Mouse (Mus musculus) intestine, postnatal 0 days (tissue): ENCODE data around the gene Ctps. TPM values are rescaled to one million over a fixed set of nuclear protein-coding genes. Genes with fewer than 3 reads are reported as not detected.

Experiments
- ATAC-seq: fragments of 200-750 bp; cut with Nextera tagmentation; 2 replicates; pipeline ENCODE4 v1.8.0; 2017; ENCODE audit warnings: mild to moderate bottlenecking, moderate TSS enrichment, moderate library complexity
- H3K27ac ChIP-seq: fragments of 300-500 bp; sonication (generic); 2 replicates; pipeline ENCODE4 v1.5.1; 2014; ENCODE audit warnings: mild to moderate bottlenecking, low read depth, low read length, moderate library complexity
- H3K27me3 ChIP-seq: fragments of 300-500 bp; sonication (generic); replicated peaks from 2 replicates; pipeline ENCODE4 v1.6.1; 2014; ENCODE audit warnings: low read length, mixed read lengths; ENCODE audit not compliant: control insufficient read depth, insufficient read depth
- H3K36me3 ChIP-seq: fragments of 300-500 bp; sonication (generic); 2 replicates; pipeline ENCODE4 v1.6.1; 2014; ENCODE audit warnings: mild to moderate bottlenecking, moderate library complexity; ENCODE audit not compliant: control insufficient read depth, insufficient read depth
- H3K4me1 ChIP-seq: fragments of 300-500 bp; sonication (generic); replicated peaks from 2 replicates; pipeline ENCODE4 v1.6.1; 2014; ENCODE audit warnings: antibody characterized with exemption, low read length, mixed read lengths; ENCODE audit not compliant: control insufficient read depth, insufficient read depth
- H3K4me2 ChIP-seq: fragments of 300-500 bp; sonication (generic); replicated peaks from 2 replicates; pipeline ENCODE4 v1.6.1; 2014; ENCODE audit warnings: low read depth, mild to moderate bottlenecking, moderate library complexity
- H3K4me3 ChIP-seq: fragments of 300-500 bp; sonication (generic); 2 replicates; pipeline ENCODE4 v1.5.1; 2014; ENCODE audit warnings: low read depth, low read length
- H3K9ac ChIP-seq: fragments of 300-500 bp; sonication (generic); 2 replicates; pipeline ENCODE4 v1.6.1; 2014; ENCODE audit warnings: mild to moderate bottlenecking, low read depth, low read length
- H3K9me3 ChIP-seq: fragments of 300-500 bp; sonication (generic); 2 replicates; pipeline ENCODE4 v1.6.1; 2016; ENCODE audit warnings: mixed run types; ENCODE audit not compliant: control insufficient read depth
- CTCF ChIP-seq: sonication (generic); IDR thresholded peaks from 2 replicates; pipeline ENCODE4 v1.5.1; 2016; ENCODE audit warnings: low read depth, mild to moderate bottlenecking, control low read depth, antibody characterized with exemption, moderate library complexity
- WGBS: fragments of 180-500 bp; shearing (Covaris S2); extraction: QIAGEN DNeasy Blood & Tissue Kit; methylation state at CpG from one replicate; pipeline ENCODE4 v1.1.7; 2014; 5-methylcytosine and 5-hydroxymethylcytosine counted together
- polyA plus RNA-seq: library from polyadenylated mRNA; unstranded; fragments of >200 nt; fragmentation: Nextera tagmentation; extraction: Ambion mirVana; gene quantifications from 2 replicates; pipeline ENCODE4 v1.2.1, GENCODE M21; 2015

The Ctps gene
- polyA plus RNA-seq: 23.4 and 23.7 TPM in 2 replicates

- Histone ChIP-seq H3K36me3 (0 out of 2 replicates have a peak, but pooled peaks cover 6% of the 10 kb centered on the region), H3K27me3 (no peaks in the 10 kb centered on the region), H3K9ac (peak within 1 kb of the TSS; percentile 67), H3K9me3 (no peaks in the 10 kb centered on the region), H3K4me2 (peak within 1 kb of the TSS; percentile 89), H3K4me1 (peaks cover 13% of the 10 kb centered on the region; the same call in 1 of the 2 replicates), H3K4me3 (peak within 1 kb of the TSS; percentile 54), H3K27ac (peak within 1 kb of the TSS; percentile 88)
- peak; percentile 97 for ATAC-seq
- no peak for TF ChIP-seq CTCF
- under 1% methylated on average over 91 of the region's 97 CpGs for WGBS
These were observed at the start of gene Ctps for GRCm38 (mm10) chr4:120569486-120570437. Ctps (minus strand) TSS chr4:120570276.

GRCm38 (mm10) chr4:120616199-120617025 lies 46.3 kb upstream of the Ctps start:
- Histone ChIP-seq H3K27me3 (no peaks in the 10 kb centered on the region), H3K4me1 (no peaks in the 10 kb centered on the region; the same call in 1 of the 2 replicates), H3K4me3 (no peak overlapping the region), H3K4me2 (no peak overlapping the region), H3K9ac (no peak overlapping the region), H3K27ac (peak overlapping the region; percentile 46; the same call in 1 of the 2 replicates), H3K9me3 (no peaks in the 10 kb centered on the region), H3K36me3 (no peaks in the 10 kb centered on the region)
- ATAC-seq: peak; percentile 83
- WGBS: 53% methylated on average over 13 of the region's 13 CpGs
- TF ChIP-seq CTCF: no peak

GRCm38 (mm10) chr4:120615528-120616081 lies 45.5 kb upstream of the Ctps start:
- peak; percentile 29; the same call in 1 of the 2 replicates for TF ChIP-seq CTCF
- Histone ChIP-seq H3K4me2 (peak overlapping the region; percentile 27; the same call in 1 of the 2 replicates), H3K9ac (no peak overlapping the region), H3K9me3 (no peaks in the 10 kb centered on the region), H3K4me1 (no peaks in the 10 kb centered on the region; the same call in 1 of the 2 replicates), H3K27ac (peak overlapping the region; percentile 46), H3K36me3 (no peaks in the 10 kb centered on the region), H3K4me3 (no peak overlapping the region), H3K27me3 (no peaks in the 10 kb centered on the region)
- ATAC-seq: peak; percentile 62
- WGBS: 25% methylated on average over 10 of the region's 10 CpGs

- Histone ChIP-seq H3K27me3 (no peaks in the 10 kb centered on the region), H3K9ac (no peak overlapping the region), H3K4me1 (no peaks in the 10 kb centered on the region; the same call in 1 of the 2 replicates), H3K4me3 (no peak overlapping the region), H3K36me3 (no peaks in the 10 kb centered on the region), H3K9me3 (no peaks in the 10 kb centered on the region), H3K4me2 (no peak overlapping the region), H3K27ac (no peak overlapping the region)
- WGBS: 81% methylated on average over 9 of the region's 9 CpGs
- ATAC-seq: no peak
- TF ChIP-seq CTCF: no peak
These were observed 44.6 kb upstream of the Ctps start for GRCm38 (mm10) chr4:120614644-120615043.

- Histone ChIP-seq H3K36me3 (no peaks in the 10 kb centered on the region), H3K27me3 (no peaks in the 10 kb centered on the region), H3K4me3 (no peak overlapping the region), H3K9ac (no peak overlapping the region), H3K4me1 (no peaks in the 10 kb centered on the region; the same call in 1 of the 2 replicates), H3K9me3 (no peaks in the 10 kb centered on the region), H3K27ac (peak overlapping the region; percentile 15; the same call in 1 of the 2 replicates), H3K4me2 (no peak overlapping the region)
- WGBS: 73% methylated on average over 8 of the region's 8 CpGs
- ATAC-seq: no peak
- no peak for TF ChIP-seq CTCF
These were observed 43.7 kb upstream of the Ctps start for GRCm38 (mm10) chr4:120613691-120614329.
